Mouse (Mus musculus) embryo, embryonic 10.5 days (tissue): ENCODE data around the gene Mbnl3.
A peak's percentile ranks its signal among the peaks of the same experiment; 100 is the strongest.

Source experiments
- DNase-seq: peaks from one replicate; pipeline ENCODE4 v3.0.0-alpha.2; 2015; ENCODE audit warnings: low spot score

Gene Mbnl3

GRCm38 (mm10) chrX:51206432-51206831 is at the start of gene Mbnl3:
TSS of gene Mbnl3 (minus strand) at chrX:51206532.
- DNase-seq: no peak

GRCm38 (mm10) chrX:51205548-51206324 is 596 bp downstream of the Mbnl3 start:
- DNase-seq: peak; percentile 59

- peak; percentile 51 for DNase-seq
Measured at GRCm38 (mm10) chrX:51204626-51205547, 1.4 kb downstream of the Mbnl3 start.

- no peak for DNase-seq
Measured at GRCm38 (mm10) chrX:51197012-51197411, 9.3 kb downstream of the Mbnl3 start.

DNA sequence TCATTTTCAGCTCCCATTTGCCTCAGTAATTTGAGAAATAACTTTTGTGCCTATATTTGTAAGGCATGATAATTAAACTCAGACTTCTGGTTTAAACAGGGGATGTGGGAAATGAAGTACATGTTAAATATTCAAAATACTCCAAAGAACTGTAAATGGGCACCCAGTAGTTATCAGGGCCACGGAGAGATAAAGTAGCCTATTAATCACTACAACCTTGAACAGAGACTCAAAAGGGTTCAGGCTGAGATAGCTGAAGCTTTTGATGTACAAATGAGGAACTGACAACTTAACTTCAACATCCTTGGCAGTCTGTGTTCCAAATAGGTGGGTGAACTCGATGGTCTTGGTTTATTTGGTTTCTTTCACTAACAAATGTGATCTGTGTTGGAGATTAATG is 34.4 kb downstream of the Mbnl3 start:
- DNase-seq: no peak

- peak; percentile 21 for DNase-seq
Measured at GRCm38 (mm10) chrX:51171413-51171812, 34.9 kb downstream of the Mbnl3 start.

- DNase-seq: no peak
Measured at GRCm38 (mm10) chrX:51170404-51170803, 35.9 kb downstream of the Mbnl3 start.

DNA sequence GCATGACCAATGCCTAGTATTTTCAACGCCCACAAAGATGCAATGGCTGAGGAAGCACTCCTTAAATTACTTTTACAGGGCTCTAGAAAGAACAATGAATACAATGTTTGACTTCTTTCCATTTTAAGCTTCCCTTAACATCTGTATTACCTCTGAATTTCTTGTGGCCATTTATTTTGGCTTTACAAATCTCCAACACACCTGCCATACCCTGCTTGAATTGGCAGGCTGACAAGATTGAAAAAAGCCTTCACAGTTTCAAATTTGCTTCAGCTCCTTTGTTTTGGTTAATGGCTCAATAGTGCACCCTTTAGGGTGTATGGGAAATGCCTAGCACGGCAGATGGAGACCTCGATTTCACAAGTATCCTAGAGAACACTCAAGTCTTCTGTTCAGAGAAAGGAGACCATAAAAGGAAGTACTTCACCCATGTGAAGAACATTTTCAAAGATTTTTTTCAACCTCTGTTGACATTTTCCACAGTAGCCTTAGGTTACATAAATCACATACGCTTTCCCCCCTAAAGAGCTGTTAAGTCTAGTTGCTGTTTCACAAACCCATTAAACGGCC is 36.8 kb downstream of the Mbnl3 start:
- DNase-seq: no peak

DNA sequence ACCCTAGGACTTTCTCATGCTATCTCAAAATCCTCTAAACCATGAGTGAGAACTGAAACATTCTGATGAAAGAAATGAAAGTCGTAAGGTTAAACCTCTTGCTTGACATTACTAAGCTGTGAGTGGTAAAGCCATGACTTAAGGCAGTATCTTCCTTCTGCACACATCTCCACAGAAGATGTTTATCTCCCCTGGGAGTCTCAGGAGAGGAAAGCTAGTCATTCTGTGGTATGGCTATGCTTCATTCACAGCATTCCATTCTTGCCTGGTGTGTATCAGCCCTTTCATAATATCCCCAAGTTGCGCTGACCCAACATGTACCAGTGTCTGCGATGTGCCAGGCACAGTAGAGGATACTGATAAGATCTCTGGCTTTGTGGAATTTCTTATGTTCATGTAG is 38.4 kb downstream of the Mbnl3 start:
- no peak for DNase-seq

GRCm38 (mm10) chrX:51164766-51165165 is 41.6 kb downstream of the Mbnl3 start:
- no peak for DNase-seq

GRCm38 (mm10) chrX:51148436-51148835 is 57.9 kb downstream of the Mbnl3 start:
- DNase-seq: no peak

DNA sequence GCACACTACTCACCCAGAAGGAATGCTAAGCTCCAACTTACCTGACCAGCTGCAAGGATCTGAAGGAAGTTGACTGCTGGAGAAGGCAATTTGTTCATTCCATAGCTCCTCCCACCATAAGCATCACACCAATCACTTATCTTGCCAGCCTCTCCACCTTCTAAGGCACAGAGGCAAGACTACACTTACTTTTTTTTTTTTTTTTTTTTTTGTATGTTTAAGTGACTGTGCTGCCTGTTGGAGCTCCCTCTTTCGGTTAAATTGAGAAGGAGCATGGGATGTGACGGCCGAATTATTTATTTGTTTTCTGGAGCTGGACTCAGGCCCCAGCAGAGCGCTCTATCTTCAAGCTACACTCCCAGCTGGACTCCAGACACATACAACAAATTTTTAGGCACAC is 60.0 kb downstream of the Mbnl3 start:
- peak; percentile 43 for DNase-seq

DNA sequence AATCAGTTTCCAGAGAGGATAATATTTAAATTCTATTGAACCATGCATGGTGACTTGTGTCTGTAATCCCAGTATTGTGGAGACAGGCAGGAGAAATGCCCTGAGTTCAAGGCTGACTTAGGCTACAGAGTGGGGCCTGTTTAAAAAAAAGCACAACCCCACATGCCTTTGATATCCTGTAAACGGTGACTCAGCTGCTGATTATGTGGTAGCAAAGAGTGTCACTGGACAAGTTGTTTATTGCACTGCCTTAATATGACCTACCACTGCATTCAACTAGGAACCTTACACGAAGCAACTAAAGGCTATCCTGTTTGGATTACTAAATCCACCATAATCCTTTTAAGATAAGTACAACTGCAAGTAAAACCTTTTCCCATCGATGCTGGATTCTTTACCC is 66.3 kb downstream of the Mbnl3 start:
- DNase-seq: no peak

- DNase-seq: no peak
Measured at GRCm38 (mm10) chrX:51131325-51131724, 75.0 kb downstream of the Mbnl3 start.

DNA sequence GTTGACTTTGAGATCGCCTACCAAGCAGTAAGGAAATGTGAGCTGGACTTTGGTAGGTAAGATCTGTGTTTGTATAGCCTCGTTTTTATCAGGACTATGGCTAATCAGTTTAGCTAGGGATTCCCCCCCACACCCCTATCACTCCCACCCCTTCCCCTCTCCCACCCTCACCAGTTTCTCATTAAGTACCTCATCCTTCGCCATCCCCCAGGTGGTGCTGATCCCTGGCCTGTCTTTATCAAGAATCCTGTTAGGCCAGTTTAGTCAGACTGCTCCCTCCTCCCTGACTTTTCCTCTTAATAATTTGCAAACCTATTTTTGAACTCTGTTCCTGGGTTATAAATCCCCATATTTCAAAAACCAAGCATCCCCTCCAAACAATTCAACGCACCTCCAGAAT is 103.6 kb downstream of the Mbnl3 start:
- no peak for DNase-seq

- no peak for DNase-seq
Measured at GRCm38 (mm10) chrX:51084972-51085371, 121.4 kb downstream of the Mbnl3 start.

DNA sequence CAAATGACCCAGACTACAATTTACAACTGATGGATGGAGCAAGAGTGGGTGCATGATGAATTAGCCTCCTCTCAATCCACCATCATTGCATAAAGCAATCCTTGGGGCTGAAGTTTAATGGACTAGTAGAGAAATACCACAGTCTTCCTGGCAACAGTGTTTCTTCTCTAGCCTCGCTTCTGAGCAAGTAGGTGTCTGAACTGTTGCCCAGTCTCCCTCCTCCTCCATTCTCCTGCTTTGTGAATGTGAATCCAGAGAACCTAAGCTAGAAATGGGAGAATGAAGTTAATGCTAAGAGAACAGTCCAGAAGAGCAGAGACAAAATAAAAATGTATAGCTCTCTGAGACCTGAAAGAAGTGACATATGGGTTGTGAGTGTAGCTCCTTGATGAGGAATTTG is 122.1 kb downstream of the Mbnl3 start:
- no peak for DNase-seq

GRCm38 (mm10) chrX:51076744-51077143 is 129.6 kb downstream of the Mbnl3 start:
- peak; percentile 59 for DNase-seq
